Mouse (Mus musculus) CH12F3 (cell line): ENCODE results near the gene Gm3173.
"Not testable (repeated sequence)": the region's sequence is repeated elsewhere in the genome, so short reads cannot be mapped to it uniquely, and the experiment has no call there.

Experiments used
- in situ Hi-C: fragments of 300-500 bp; cut with MboI; formaldehyde crosslinking; loops from 2 replicates; pipeline ENCODE4 v1.14.3; 2020; ENCODE audit warnings: low sequenced_read_pairs

The Gm3173 gene

GRCm38 (mm10) chr14:4430692-4431091, at the start of gene Gm3173:
Gene Gm3173 (plus strand): TSS chr14:4430992.
- in situ Hi-C loops, result not testable (repeated sequence)

- in situ Hi-C loops, result not testable (repeated sequence)
Measured at GRCm38 (mm10) chr14:4385606-4386005, 45.2 kb upstream of the Gm3173 start.

GRCm38 (mm10) chr14:4392841-4393530, 37.8 kb upstream of the Gm3173 start:
- in situ Hi-C loops, result not testable (repeated sequence)

GRCm38 (mm10) chr14:4397226-4397625, 33.6 kb upstream of the Gm3173 start, which contains the start of gene Gm3159:
Gene Gm3159 (plus strand): TSS chr14:4397526.
- in situ Hi-C loops, result not testable (repeated sequence)

- in situ Hi-C loops, result not testable (repeated sequence)
Measured at GRCm38 (mm10) chr14:4398624-4399023, 32.2 kb upstream of the Gm3173 start.

- in situ Hi-C loops, result not testable (repeated sequence)
Measured at GRCm38 (mm10) chr14:4400115-4400789, 30.5 kb upstream of the Gm3173 start.

GRCm38 (mm10) chr14:4401245-4401644, 29.5 kb upstream of the Gm3173 start:
- in situ Hi-C loops, result not testable (repeated sequence)

- in situ Hi-C loops, result not testable (repeated sequence)
Measured at GRCm38 (mm10) chr14:4403840-4404239, 27.0 kb upstream of the Gm3173 start.

- in situ Hi-C loops, result not testable (repeated sequence)
Measured at GRCm38 (mm10) chr14:4409939-4410338, 20.9 kb upstream of the Gm3173 start.

GRCm38 (mm10) chr14:4414965-4415835, 15.6 kb upstream of the Gm3173 start, which contains the start of gene Gm3164:
Gene Gm3164 (plus strand): TSS chr14:4415448.
- in situ Hi-C loops, result not testable (repeated sequence)

- in situ Hi-C loops, result not testable (repeated sequence)
Measured at GRCm38 (mm10) chr14:4481445-4481844, 50.7 kb downstream of the Gm3173 start, which contains the start of gene Gm3182. Gene Gm3182 (plus strand): TSS chr14:4481745.

GRCm38 (mm10) chr14:4499425-4499824, 68.6 kb downstream of the Gm3173 start:
- in situ Hi-C loops, result not testable (repeated sequence)

GRCm38 (mm10) chr14:4555105-4555504, 124.3 kb downstream of the Gm3173 start, which contains the start of gene Gm3047:
Gene Gm3047 (plus strand): TSS chr14:4555405.
- in situ Hi-C loops, result not testable (repeated sequence)
